Mouse (Mus musculus) liver, embryonic 14.5 days (tissue): ENCODE measurements around the gene Taok2. TPM values are rescaled to one million over a fixed set of nuclear protein-coding genes. Genes with fewer than 3 reads are reported as not detected.

Experiments
- ATAC-seq: fragments of 200-750 bp; cut with Nextera tagmentation; 2 replicates; pipeline ENCODE4 v1.8.0; 2017; ENCODE audit warnings: moderate number of reproducible peaks, mild to moderate bottlenecking, moderate library complexity; ENCODE audit not compliant: insufficient read depth
- DNase-seq, 3 experiments: peaks; one replicate each; pipeline ENCODE4 v3.0.0-alpha.2; 2012 to 2013; ENCODE audit warnings: low read depth in 3 of 3, low spot score in 3 of 3
- H3K27ac ChIP-seq: fragments of 300-500 bp; sonication (generic); 2 replicates; pipeline ENCODE4 v1.5.1; 2014; ENCODE audit warnings: moderate library complexity, mild to moderate bottlenecking, control low read depth, inconsistent platforms
- H3K27me3 ChIP-seq: fragments of 300-500 bp; sonication (generic); 2 replicates; pipeline ENCODE4 v1.6.1; 2014; ENCODE audit warnings: mild to moderate bottlenecking, low read length, moderate library complexity; ENCODE audit not compliant: control insufficient read depth, insufficient read depth
- H3K36me3 ChIP-seq: fragments of 300-500 bp; sonication (generic); replicated peaks from 2 replicates; pipeline ENCODE4 v1.6.1; 2014; ENCODE audit warnings: low read depth; ENCODE audit not compliant: control insufficient read depth, insufficient read depth
- H3K4me1 ChIP-seq, 2 experiments: fragments of 200-500 bp in 1 of 2; fragments of 300-500 bp in 1 of 2; sonication (generic) in 1 of 2; replicated peaks; 2 replicates each; pipeline ENCODE4 v1.6.1; 2012 to 2014; ENCODE audit warnings: antibody characterized with exemption in 1 of 2, inconsistent platforms in 1 of 2, low read length in 1 of 2; ENCODE audit not compliant: control insufficient read depth in 2 of 2, insufficient read depth in 2 of 2
- H3K4me2 ChIP-seq: fragments of 300-500 bp; sonication (generic); 2 replicates; pipeline ENCODE4 v1.6.1; 2014; ENCODE audit warnings: low read depth, mild to moderate bottlenecking, control low read depth, moderate library complexity
- H3K4me3 ChIP-seq, 2 experiments: fragments of 200-500 bp in 1 of 2; fragments of 300-500 bp in 1 of 2; sonication (generic) in 1 of 2; 2 replicates each; pipeline ENCODE4 v1.5.1; 2012 to 2014; ENCODE audit warnings: low read depth in 2 of 2, low read length in 2 of 2, mild to moderate bottlenecking in 2 of 2, control low read depth in 1 of 2, inconsistent platforms in 1 of 2, moderate library complexity in 1 of 2; ENCODE audit not compliant: insufficient read depth in 1 of 2
- H3K9ac ChIP-seq: fragments of 300-500 bp; sonication (generic); replicated peaks from 2 replicates; pipeline ENCODE4 v1.6.1; 2014; ENCODE audit warnings: mild to moderate bottlenecking, control low read depth, moderate library complexity
- H3K9me3 ChIP-seq: fragments of 300-500 bp; sonication (generic); 2 replicates; pipeline ENCODE4 v1.6.1; 2016; ENCODE audit warnings: low read length, mixed read lengths; ENCODE audit not compliant: control insufficient read depth
- CTCF ChIP-seq: IDR thresholded peaks from 2 replicates; pipeline ENCODE4 v1.5.1; 2016; ENCODE audit warnings: antibody characterized with exemption, low read depth, control low read depth
- EP300 ChIP-seq: IDR thresholded peaks from 2 replicates; pipeline ENCODE4 v1.6.1; 2016; ENCODE audit warnings: antibody characterized with exemption, low read depth
- WGBS: fragments of 180-500 bp; shearing (Covaris S2); extraction: QIAGEN DNeasy Blood & Tissue Kit; methylation state at CpG from one replicate; pipeline ENCODE4 v1.1.7; 2014; ENCODE audit not compliant: insufficient replicate concordance; 5-methylcytosine and 5-hydroxymethylcytosine counted together
- polyA plus RNA-seq, 2 experiments: library from polyadenylated mRNA; depleted of rRNA in 1 of 2; stranded (reverse) in 1 of 2; unstranded in 1 of 2; fragments of >200 nt; fragmentation: Nextera tagmentation in 1 of 2; extraction: Ambion mirVana in 1 of 2; gene quantifications; 2 replicates each; pipeline versions ENCODE4 v1.2.1 to v1.2.3; 2012 to 2014

Gene Taok2
- polyA plus RNA-seq, 2 experiments = 6.3 to 16.3 TPM

- Histone ChIP-seq H3K27ac (no peak overlapping the region), H3K4me1 (peaks cover 3 to 8% of the 10 kb centered on the region in 2 experiments; a peak in 2 of 4 replicates), H3K4me2 (no peak overlapping the region), H3K36me3 (peaks cover 78% of the 10 kb centered on the region), H3K4me3 (no peak overlapping the region), H3K9me3 (no peaks in the 10 kb centered on the region), H3K27me3 (no peaks in the 10 kb centered on the region), H3K9ac (no peak overlapping the region)
- DNase-seq (no peak), ATAC-seq (no peak)
- WGBS = 84% methylated on average over 1 of the region's 1 CpGs
- TF ChIP-seq CTCF = no peak
- TF ChIP-seq EP300 = no peak
Observed at GRCm38 (mm10) chr7:126877239-126877638, 7.3 kb downstream of the Taok2 start.

GRCm38 (mm10) chr7:126870520-126870891 is 14.0 kb downstream of the Taok2 start:
- H3K9me3 ChIP-seq = no peaks in the 10 kb centered on the region
- no peaks in the 10 kb centered on the region for H3K4me1 ChIP-seq
- ATAC-seq = no peak
- 97% methylated on average over 2 of the region's 2 CpGs for WGBS
- H3K4me2 ChIP-seq = no peak overlapping the region
- H3K9ac ChIP-seq = no peak overlapping the region
- H3K27ac ChIP-seq = no peak overlapping the region
- no peak overlapping the region for H3K4me3 ChIP-seq
- H3K36me3 ChIP-seq = peaks cover 65% of the 10 kb centered on the region
- DNase-seq = no peak
- TF ChIP-seq EP300 (no peak), CTCF (no peak)
- H3K27me3 ChIP-seq = no peaks in the 10 kb centered on the region

- Histone ChIP-seq H3K9me3 (no peaks in the 10 kb centered on the region), H3K27me3 (no peaks in the 10 kb centered on the region), H3K9ac (no peak overlapping the region), H3K4me1 (no peaks in the 10 kb centered on the region), H3K4me3 (no peak overlapping the region), H3K4me2 (no peak overlapping the region), H3K36me3 (peaks cover 63% of the 10 kb centered on the region), H3K27ac (no peak overlapping the region)
- WGBS = 84% methylated on average over 23 of the region's 23 CpGs
- no peak for ATAC-seq
- TF ChIP-seq CTCF (no peak), EP300 (no peak)
- no peak for DNase-seq
Observed at GRCm38 (mm10) chr7:126869780-126870519, 14.6 kb downstream of the Taok2 start.

- Histone ChIP-seq H3K36me3 (peaks cover 54% of the 10 kb centered on the region), H3K27ac (no peak overlapping the region), H3K4me2 (no peak overlapping the region), H3K4me3 (no peak overlapping the region), H3K27me3 (no peaks in the 10 kb centered on the region), H3K4me1 (peaks cover 7% of the 10 kb centered on the region in 2 experiments), H3K9ac (no peak overlapping the region), H3K9me3 (no peaks in the 10 kb centered on the region)
- 73% methylated on average over 12 of the region's 12 CpGs for WGBS
- ATAC-seq (no peak), DNase-seq (no peak)
- TF ChIP-seq CTCF = no peak
- no peak for TF ChIP-seq EP300
Observed at GRCm38 (mm10) chr7:126868003-126868402, 16.5 kb downstream of the Taok2 start.

GRCm38 (mm10) chr7:126867534-126867933 is 17.0 kb downstream of the Taok2 start:
- Histone ChIP-seq H3K27me3 (no peaks in the 10 kb centered on the region), H3K4me1 (peaks cover 9 to 12% of the 10 kb centered on the region in 2 experiments), H3K4me3 (no peak overlapping the region), H3K4me2 (no peak overlapping the region), H3K27ac (no peak overlapping the region), H3K9ac (no peak overlapping the region), H3K9me3 (no peaks in the 10 kb centered on the region), H3K36me3 (peaks cover 49% of the 10 kb centered on the region)
- TF ChIP-seq EP300 (no peak), CTCF (no peak)
- DNase-seq = no peak
- ATAC-seq = no peak
- WGBS = 93% methylated on average over 2 of the region's 2 CpGs
